Mouse (Mus musculus): ENCODE results near the gene Theg. TPM values are rescaled to one million over a fixed set of nuclear protein-coding genes. Genes with fewer than 3 reads are reported as not detected.

The Theg gene
- not detected for total RNA-seq (2021)
- long read RNA-seq, experiment 1, result 0 reads
- long read RNA-seq, experiment 2, result 0 reads

- no peak for DNase-seq
Observed at GRCm38 (mm10) chr10:79587061-79587751, at the start of gene Theg. TSS of gene Theg (minus strand) at chr10:79587331.

GRCm38 (mm10) chr10:79636287-79636686 is 49.2 kb upstream of the Theg start:
- DNase-seq, result no peak

DNA sequence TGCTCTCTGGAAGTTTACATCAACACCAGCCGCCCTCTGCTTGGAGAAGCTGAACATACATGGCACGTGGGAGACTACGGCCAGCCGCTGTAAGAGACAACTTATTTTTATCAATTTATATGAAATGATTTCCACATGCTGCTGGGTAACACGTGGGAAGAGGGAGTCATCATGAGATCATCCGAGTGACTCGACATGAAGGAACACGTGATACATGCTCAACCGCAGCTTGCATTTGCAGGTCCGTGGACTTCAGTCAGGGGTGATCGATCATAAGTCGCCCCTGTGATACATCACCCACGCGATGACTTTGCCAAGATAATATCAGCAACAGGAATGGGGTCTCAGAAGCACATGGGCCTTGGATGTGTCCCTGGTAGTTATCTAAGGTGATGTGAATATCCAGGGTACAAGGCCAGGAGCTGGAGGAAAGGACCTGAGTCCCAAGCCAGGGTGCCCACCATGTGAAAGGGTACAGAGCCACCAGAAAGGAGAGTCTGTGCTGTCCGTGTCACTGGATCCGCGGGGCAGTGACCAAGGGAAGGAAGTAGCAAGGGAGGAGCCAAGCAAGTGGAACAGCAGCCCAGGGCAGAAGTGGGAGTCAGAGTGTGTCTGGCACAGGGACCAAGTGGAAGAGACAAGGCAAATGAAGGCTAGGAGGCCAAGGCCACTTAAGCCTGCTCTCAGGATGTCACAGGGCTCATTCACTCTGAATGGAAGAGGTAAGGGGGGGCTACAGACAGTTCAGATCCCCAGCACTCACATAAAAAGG is 46.1 kb upstream of the Theg start:
- DNase-seq, result peak; percentile 52 to 54

DNA sequence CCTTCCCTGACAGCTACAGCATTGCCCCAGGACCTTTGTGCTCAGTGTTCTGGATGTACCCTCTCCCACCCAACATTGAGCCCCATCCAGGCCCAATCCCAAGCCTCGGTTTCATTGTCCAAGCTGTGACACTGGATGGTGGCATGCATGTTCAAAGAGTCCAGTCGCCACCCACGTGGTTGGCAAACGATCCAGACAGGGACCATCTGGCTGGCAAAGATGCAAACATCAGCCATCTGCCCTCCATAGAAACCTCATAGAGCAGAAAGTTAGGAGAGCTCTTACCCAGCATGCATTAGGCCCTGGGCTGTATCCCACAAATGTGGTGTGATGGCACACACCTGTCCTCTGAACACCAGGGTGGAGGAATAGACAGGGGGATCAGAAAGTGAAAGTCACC is 44.3 kb upstream of the Theg start:
- DNase-seq, result no peak

DNA sequence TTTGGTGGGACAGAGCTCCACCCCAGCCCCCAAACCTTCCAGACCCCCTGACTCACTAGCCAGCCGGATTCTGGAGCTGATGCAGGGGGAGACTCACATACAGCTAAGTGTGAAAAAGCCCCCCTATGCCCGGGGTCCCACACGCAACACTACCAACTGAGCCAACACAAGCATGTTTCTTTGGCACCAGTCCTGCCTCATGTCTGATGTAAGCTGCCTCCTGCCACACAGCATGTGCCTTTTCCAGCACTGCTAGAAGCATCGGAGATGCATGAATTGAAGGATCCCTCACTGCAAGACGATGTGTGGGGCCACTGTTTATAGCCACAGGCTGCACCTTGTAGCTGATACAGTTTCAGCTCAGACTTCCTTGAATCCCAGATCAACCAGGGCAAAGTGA is 41.2 kb upstream of the Theg start:
- no peak for DNase-seq

DNA sequence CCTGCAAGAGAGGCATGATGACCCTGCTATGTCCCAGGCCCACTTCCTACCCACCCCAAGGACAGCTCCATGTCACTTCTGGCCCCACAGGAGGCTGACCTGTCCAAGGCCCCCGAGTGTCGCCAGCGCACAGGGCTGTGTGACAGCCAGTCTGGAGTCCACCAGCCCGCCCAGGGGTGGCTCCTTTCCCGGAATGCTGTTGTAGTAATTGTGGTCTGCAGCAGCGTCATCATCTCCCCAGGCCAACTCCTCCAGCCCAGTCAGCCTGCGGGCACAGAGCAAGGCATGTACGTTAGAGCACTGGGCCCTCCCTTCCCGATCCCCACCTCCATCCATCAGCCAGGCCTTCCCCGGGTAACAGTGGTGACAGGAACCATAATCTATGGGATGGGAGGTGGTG is 39.0 kb upstream of the Theg start:
- DNase-seq, result peak; percentile 34 to 44

DNA sequence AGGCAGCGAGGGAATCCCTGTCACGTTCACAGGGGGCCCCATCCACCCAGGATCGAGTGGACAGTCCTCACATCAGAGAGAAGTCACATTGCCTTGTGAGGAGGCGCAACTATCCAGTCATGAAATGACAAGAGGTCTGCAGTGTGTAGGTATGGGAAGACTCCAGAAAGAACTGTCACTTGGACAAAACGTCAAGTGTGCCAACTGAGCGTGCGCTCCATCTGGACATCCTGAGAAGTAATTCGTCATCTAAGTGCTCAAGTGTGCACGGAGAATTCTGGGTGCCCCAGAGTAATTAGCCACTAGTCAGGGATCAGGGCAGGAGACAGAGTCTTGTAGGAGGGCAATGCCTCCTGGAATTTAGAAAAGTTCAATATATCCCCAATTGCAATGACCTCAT is 38.3 kb upstream of the Theg start:
- DNase-seq, result no peak

DNA sequence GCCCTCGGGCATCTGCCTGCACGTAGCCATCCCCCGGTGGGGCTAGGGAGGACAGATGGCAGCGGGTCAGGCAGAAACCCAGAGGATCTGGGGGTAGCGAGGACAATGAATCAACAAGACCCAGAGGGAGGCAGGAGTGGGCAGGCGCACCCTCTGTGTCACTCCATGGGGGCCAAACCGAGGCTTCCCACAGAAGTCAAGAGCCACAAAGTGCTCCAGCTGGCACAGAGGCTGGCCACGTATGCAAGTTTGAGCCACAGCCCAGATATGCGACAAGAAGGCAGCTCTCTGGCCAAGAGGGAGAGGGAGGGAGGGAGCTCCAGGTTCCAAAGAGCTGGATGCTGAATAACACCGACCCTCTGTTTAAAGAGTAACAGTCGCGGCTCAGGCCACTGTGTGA is 36.8 kb upstream of the Theg start:
- no peak for DNase-seq

- DNase-seq, result no peak
Observed at GRCm38 (mm10) chr10:79616376-79616775, 29.2 kb upstream of the Theg start.

GRCm38 (mm10) chr10:79615860-79616259 is 28.7 kb upstream of the Theg start:
- DNase-seq, result no peak

GRCm38 (mm10) chr10:79614305-79614643 is 27.1 kb upstream of the Theg start:
- DNase-seq, result no peak

DNA sequence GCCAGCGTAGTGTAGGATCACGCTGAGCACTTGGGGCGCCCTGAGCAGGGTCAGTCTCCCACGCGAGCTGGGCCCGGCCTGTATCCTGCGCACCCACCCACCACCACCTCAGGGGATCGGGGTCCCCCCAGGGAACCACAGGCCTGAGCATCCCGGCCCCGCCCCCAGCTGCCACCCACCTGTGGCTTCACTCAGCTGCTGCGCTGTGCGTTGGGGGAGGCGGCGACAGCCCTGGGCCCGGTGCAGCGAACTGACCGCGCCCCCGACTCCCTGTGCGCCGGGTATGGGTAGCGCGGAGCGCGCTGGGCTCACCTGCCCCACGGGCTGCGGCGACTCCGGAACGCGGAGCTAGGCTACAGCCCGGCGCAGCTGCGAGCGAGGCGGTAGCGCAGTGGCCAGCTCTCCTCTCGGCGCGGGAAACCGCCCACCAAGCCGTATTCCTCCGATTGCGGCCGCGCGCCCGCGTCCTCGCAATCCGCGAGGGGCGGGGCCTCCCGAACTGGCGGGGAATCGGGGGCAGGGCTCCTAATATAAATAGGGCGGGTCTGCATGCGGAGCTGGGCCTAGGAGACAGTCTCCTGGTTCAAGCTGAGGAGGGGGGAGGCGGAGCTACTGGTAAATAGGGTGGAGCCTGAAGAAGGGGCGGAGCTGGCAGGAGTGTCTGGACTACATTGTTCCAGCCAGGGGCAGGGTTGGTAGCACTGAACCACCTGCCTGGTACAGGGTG is 26.6 kb upstream of the Theg start, which contains the start of gene C2cd4c:
Gene C2cd4c, minus strand, starts transcription at position 448 of the 727 bp plus-strand sequence.
- DNase-seq, result peak; percentile 58 to 61

DNA sequence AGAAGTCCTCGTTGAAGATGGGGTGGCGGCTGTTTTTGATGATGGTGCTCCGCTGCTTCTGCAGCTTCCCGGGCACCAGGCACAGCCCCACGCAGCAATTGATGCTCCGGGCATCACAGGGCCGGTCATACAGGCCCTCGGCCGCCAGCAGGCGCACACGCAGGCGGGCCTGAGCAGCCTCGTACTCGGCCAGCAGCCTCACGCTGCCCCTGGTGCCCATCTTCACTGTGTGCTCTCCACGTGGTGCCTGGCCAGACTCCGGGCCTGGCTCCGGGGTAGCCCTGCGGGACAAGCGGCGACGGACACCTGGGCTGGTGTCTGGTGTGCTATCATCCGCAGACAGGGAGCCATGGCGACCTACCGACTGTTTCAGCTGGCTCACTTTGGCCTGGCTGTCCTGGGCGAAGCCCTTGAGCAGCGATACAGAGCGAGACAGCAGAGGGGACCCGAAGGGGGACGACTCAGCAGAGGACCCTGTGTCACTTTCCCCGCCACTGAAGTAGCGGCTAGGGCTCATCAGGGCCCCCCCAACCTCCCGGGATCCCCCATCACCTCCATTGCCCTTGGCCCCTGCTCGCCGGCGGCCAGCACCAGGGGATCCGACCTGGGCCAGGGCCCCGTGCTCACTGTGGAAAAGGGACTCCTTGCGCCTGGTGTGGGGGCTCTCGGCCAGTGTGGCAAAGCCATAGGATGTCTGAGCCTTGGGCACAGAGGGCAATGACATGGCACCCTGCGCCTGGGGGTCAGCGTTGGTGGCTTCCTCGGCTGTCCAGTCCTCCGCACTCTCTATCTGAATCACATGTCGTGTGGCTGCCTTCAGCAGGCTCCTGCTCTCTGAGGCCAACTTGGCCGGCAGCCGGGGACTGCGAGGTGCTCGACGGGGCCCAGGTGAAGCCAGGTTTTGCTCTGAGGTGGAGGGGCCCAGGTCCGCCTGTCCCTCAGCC is 25.3 kb upstream of the Theg start:
- DNase-seq, result peak in 1 of 2 experiments; percentile 20

DNA sequence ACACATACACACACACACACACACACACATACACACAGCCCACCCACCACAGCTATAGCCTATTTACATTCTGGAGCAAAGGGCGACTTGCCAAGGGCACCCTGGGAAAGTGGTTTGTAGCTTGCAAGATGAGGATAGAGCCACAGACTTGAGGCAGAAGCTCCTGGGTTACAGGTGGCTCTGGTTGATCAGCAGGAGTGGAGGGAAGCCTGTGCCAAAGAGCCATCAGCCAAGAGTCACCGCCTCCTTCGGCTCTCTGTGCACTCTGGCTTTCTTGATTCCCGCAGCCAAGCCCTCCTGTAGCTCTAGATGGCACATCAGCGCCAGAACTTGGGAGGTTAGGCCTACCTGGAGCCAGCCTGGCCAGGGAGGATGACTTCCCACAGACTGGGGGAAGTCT is 24.2 kb upstream of the Theg start:
- no peak for DNase-seq

DNA sequence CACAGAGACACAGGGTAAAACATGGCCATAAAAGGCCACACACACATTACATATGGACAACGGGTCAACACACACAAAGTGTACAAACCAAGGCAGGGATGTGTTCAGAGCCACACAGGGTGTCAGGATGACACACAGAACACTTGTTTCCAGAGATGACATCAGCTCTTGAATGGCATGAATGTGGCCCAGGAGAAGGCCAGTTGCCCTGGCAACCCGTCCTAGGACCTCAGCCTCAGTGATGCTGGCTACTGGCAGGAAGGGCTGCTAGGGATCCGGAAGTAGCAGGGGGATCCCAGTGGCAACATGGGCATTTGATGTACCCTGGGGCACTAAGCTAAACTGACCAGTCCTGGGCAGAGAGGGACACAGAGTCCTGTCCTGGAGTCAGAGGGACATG is 22.1 kb upstream of the Theg start:
- no peak for DNase-seq

- DNase-seq, result no peak
Observed at GRCm38 (mm10) chr10:79607892-79608291, 20.8 kb upstream of the Theg start.

GRCm38 (mm10) chr10:79606537-79606936 is 19.4 kb upstream of the Theg start:
- no peak for DNase-seq

- DNase-seq, result no peak
Observed at GRCm38 (mm10) chr10:79597936-79598230, 10.8 kb upstream of the Theg start.

DNA sequence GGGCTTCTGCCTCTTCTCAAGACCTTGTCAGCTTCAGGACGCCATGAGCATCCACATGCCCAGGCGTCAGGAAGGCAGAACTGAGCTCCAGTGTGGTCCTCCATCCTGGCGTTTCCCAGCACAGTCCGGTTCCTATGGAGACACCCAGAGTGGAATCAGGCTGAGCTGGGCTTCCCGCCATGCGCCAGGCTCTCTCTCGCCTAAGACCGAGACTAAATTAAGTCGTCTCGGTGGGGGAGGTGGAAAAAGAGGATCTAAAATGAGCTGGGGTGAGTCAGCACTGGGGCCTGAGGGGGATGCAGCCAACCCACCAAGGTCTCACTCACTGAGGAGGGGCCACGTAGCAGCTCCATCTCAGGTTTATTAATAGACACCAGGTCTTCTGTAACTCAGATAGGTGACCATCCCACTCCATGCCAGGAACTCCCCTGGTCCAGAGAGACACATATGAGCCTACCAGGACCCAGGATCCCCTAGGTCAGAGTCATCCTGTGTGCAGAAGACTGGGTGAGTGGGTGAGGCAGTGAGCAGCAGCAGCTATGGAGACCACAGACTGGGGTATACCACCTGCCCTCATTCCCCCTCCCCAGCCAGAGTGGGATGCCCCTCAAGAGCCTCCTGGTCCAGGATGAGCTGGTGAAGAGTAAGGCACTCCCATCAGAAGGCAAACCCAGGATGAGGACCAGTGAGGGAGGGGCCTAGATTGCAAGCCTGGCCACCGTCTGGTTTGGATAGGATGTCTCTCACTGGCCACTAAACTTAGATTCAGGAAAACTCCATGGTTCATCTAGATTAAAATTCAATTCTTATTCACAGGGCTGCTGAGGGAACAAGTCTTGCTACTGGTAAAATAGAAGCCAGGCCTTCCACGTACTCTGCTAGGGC is 10.2 kb upstream of the Theg start:
- no peak for DNase-seq

- no peak for DNase-seq
Observed at GRCm38 (mm10) chr10:79595590-79595929, 8.4 kb upstream of the Theg start.
